In the genomic region with DNA sequence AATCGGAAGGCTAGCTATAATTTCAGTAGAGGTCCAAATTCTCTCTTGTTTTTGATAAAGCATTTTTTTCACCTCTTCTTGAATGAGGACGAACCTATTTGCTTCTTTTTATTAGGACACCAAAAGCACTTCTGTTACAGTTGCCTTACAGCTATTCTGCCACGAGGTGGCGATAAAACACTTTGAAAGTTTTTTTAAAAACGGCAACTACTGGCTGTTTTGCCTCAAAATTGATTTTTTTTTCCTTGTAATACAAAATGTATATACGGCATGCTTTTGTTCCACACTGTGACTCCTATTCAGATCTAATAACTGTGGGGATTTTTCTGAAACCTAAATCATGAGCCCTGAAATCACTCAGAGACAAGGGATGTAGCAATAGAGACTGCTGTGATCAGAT, we compare ENCODE assay signal across 29 mouse cellular contexts. TPM values are rescaled to one million over a fixed set of nuclear protein-coding genes. Genes with fewer than 3 reads are reported as not detected.
A peak's percentile ranks its signal among the peaks of the same experiment; 100 is the strongest.
DNase-seq lines count a peak whose midpoint lies in the region; ATAC-seq and TF ChIP-seq lines count a peak whose summit lies in the region.
"Not testable (repeated sequence)": the region's sequence is repeated elsewhere in the genome, so short reads cannot be mapped to it uniquely, and the experiment has no call there.
"Had no signal": no experiment of that assay in that cellular context is flagged by ENCODE, and none has a peak within 500 bp of the region (broad histone marks: within the 10 kb centered on the region; RNA-seq: fewer than 3 reads in every experiment).

No protein-coding gene starts in this region.

- H3K27ac ChIP-seq in MEL (ENCODE audit: control insufficient read depth, low read depth, low read length); gastrocnemius, adult 2 months; intestine, postnatal 0 days (ENCODE audit: low read depth, low read length); left cerebral cortex, adult 2 months; lung, embryonic 14.5 days (ENCODE audit: low read depth); stomach, postnatal 0 days (replicated peaks): not testable (repeated sequence)

- H3K27me3 ChIP-seq in MEL (ENCODE audit: control insufficient read depth in 1 of 2, insufficient read depth in 2 of 2, low read length in 2 of 2); intestine, postnatal 0 days (replicated peaks; ENCODE audit: control insufficient read depth, insufficient read depth, low read length); lung, embryonic 14.5 days (ENCODE audit: insufficient read depth, low read length); stomach, postnatal 0 days (ENCODE audit: control insufficient read depth, insufficient read depth, low read length): not testable (repeated sequence)

- TF ChIP-seq EP300 in MEL (IDR thresholded peaks at IDR 0.05; ENCODE audit: low read depth in 1 of 2, low read length in 2 of 2); stomach, postnatal 0 days (optimal IDR thresholded peaks at IDR 0.05): not testable (repeated sequence)

- intact Hi-C loops in gastrocnemius, adult 2 months (cut with DNase I); left cerebral cortex, adult 2 months (cut with DNase I): not testable (repeated sequence)

- H3K9ac ChIP-seq in MEL (ENCODE audit: control insufficient read depth, low read depth, low read length, poor library complexity, severe bottlenecking); intestine, postnatal 0 days (ENCODE audit: low read depth, low read length); lung, embryonic 14.5 days; stomach, postnatal 0 days (ENCODE audit: low read length): not testable (repeated sequence)

- peak in 1 of 3 experiments; percentile 28; a peak in 1 of 6 replicates for TF ChIP-seq CTCF in MEL (IDR thresholded peaks at IDR 0.05 in 2 of 3, conservative IDR thresholded peaks at IDR 0.05 in 1 of 3; ENCODE audit: control insufficient read depth in 1 of 3, insufficient read depth in 1 of 3, low read depth in 2 of 3, low read length in 3 of 3, poor library complexity in 1 of 3, severe bottlenecking in 1 of 3)
- peak; percentile 41 for TF ChIP-seq CTCF in gastrocnemius, adult 2 months (IDR thresholded peaks at IDR 0.05)
- TF ChIP-seq CTCF in intestine, postnatal 0 days (IDR thresholded peaks at IDR 0.05; ENCODE audit: low read depth): peak; percentile 37
- TF ChIP-seq CTCF in left cerebral cortex, adult 2 months (IDR thresholded peaks at IDR 0.05): peak; percentile 43
- 0 out of 2 replicates have a peak, but pooled peaks have one; percentile 11 for TF ChIP-seq CTCF in lung, embryonic 14.5 days (IDR thresholded peaks at IDR 0.05; ENCODE audit: low read depth)
- peak; percentile 46 for TF ChIP-seq CTCF in stomach, postnatal 0 days (IDR thresholded peaks at IDR 0.05; ENCODE audit: low read depth)

- peak; percentile 17 for DNase-seq in MEL (ENCODE audit: low read depth, low spot score)
- DNase-seq in cerebellum, postnatal 10 days: peak; percentile 7 to 8
- not testable (repeated sequence) for DNase-seq in gastrocnemius, adult 2 months; left cerebral cortex, adult 2 months (ENCODE audit: extremely low spot score in 1 of 2, low spot score in 2 of 2); stomach, postnatal 0 days (ENCODE audit: low spot score)
- DNase-seq in lung, embryonic 14.5 days: peak; percentile 30
- peak; percentile 5 for DNase-seq in neural tube, embryonic 10.5 days (ENCODE audit: extremely low spot score, low spot score)

- peak; percentile 16 for TF ChIP-seq RAD21 in MEL (IDR thresholded peaks at IDR 0.05; ENCODE audit: low read depth, low read length)

- TF ChIP-seq POLR2A in MEL (IDR thresholded peaks at IDR 0.05; ENCODE audit: control insufficient read depth in 1 of 2, insufficient read depth in 1 of 2, low read depth in 1 of 2, low read length in 2 of 2, poor library complexity in 1 of 2): not testable (repeated sequence)

- H3K4me2 ChIP-seq in intestine, postnatal 0 days (replicated peaks; ENCODE audit: low read depth); lung, embryonic 14.5 days; stomach, postnatal 0 days (replicated peaks; ENCODE audit: low read depth): not testable (repeated sequence)

- H3K4me3 ChIP-seq in MEL (ENCODE audit: control insufficient read depth in 1 of 2, insufficient read depth in 1 of 2, low read depth in 2 of 2, low read length in 2 of 2); gastrocnemius, adult 2 months; intestine, postnatal 0 days (ENCODE audit: low read depth, low read length); left cerebral cortex, adult 2 months; lung, embryonic 14.5 days (ENCODE audit: low read depth, low read length); stomach, postnatal 0 days (ENCODE audit: low read depth, low read length): not testable (repeated sequence)

- H3K9me3 ChIP-seq in MEL (replicated peaks; ENCODE audit: insufficient read depth, low read length); intestine, postnatal 0 days (ENCODE audit: control insufficient read depth); lung, embryonic 14.5 days (ENCODE audit: low read depth, low read length); stomach, postnatal 0 days (ENCODE audit: control insufficient read depth, low read length): not testable (repeated sequence)

- ATAC-seq in intestine, postnatal 0 days; lung, embryonic 14.5 days (ENCODE audit: insufficient read depth); stomach, postnatal 0 days (ENCODE audit: low FRiP score, low TSS enrichment): not testable (repeated sequence)

- not testable (repeated sequence) for H3K79me2 ChIP-seq in MEL (ENCODE audit: control insufficient read depth, insufficient read depth, low read length, poor library complexity)

- H3K4me1 ChIP-seq in MEL (ENCODE audit: control insufficient read depth in 1 of 2, insufficient read depth in 2 of 2, low read length in 2 of 2); intestine, postnatal 0 days (replicated peaks; ENCODE audit: control insufficient read depth, insufficient read depth, low read length); lung, embryonic 14.5 days (ENCODE audit: insufficient read depth); stomach, postnatal 0 days (replicated peaks; ENCODE audit: control insufficient read depth, insufficient read depth): not testable (repeated sequence)

- H3K36me3 ChIP-seq in MEL (ENCODE audit: control insufficient read depth in 1 of 2, insufficient read depth in 2 of 2, low read length in 2 of 2); intestine, postnatal 0 days (ENCODE audit: control insufficient read depth, insufficient read depth); lung, embryonic 14.5 days (ENCODE audit: insufficient read depth); stomach, postnatal 0 days (ENCODE audit: control insufficient read depth, insufficient read depth, low read length): not testable (repeated sequence)

- WGBS in intestine, postnatal 0 days: 26% methylated on average over 6 of the region's 6 CpGs
- WGBS in lung, embryonic 14.5 days: 24% methylated on average over 6 of the region's 6 CpGs
- WGBS in stomach, postnatal 0 days: 28% methylated on average over 6 of the region's 6 CpGs

TF ChIP-seq in MEL, 35 proteins besides CTCF, POLR2A, EP300 and RAD21:
- 0 out of 2 replicates have a peak, but pooled peaks have one; percentile 10 for TF ChIP-seq SMC3 (IDR thresholded peaks at IDR 0.05; ENCODE audit: low read depth, low read length)
TF ChIP-seq in MEL: peak in this region for 1; not testable (repeated sequence) for 34.

RNA-seq across cellular contexts. Expression of gene 4930572O03Rik, which starts 11.2 kb away (rescaled TPM):
- not detected in 2 replicates for total RNA-seq in MEL (2012; rRNA removed)
- polyA plus RNA-seq in MEL (2012; ENCODE audit: insufficient read depth in 1 of 2, insufficient read length in 2 of 2, low read depth in 1 of 2, low replicate concordance in 2 of 2, missing spikeins in 1 of 2): not detected
- not detected for total RNA-seq in gastrocnemius, adult 2 months (2021)
- polyA plus RNA-seq in intestine, postnatal 0 days (2015; fragmentation: Nextera tagmentation; extraction: Ambion mirVana): not detected in 2 replicates
- not detected for total RNA-seq in left cerebral cortex, adult 2 months (2021)
- not detected in 2 replicates for polyA plus RNA-seq in lung, embryonic 14.5 days (2014; fragmentation: Nextera tagmentation; extraction: Ambion mirVana)
- not detected in 2 replicates for polyA plus RNA-seq in stomach, postnatal 0 days (2015; fragmentation: Nextera tagmentation; extraction: Ambion mirVana)
- total RNA-seq: adrenal gland, adult 8-10 months; gastrocnemius, postnatal 25 days; heart, postnatal 36 days; layer of hippocampus, postnatal 36 days; left cerebral cortex, postnatal 10 days; megakaryocyte-erythroid progenitor cell, adult 5-6 weeks had no signal
- polyA plus RNA-seq: embryonic facial prominence, embryonic 14.5 days; erythroblast, embryonic 14.5 days; forebrain, embryonic 11.5 days; heart, embryonic 11.5 days; heart, embryonic 16.5 days; hindbrain, embryonic 12.5 days; kidney, embryonic 14.5 days; limb, embryonic 11.5 days; liver, embryonic 11.5 days; liver, embryonic 16.5 days; macrophage; midbrain, embryonic 15.5 days; neural tube, embryonic 12.5 days; stomach, embryonic 15.5 days; urinary bladder, adult 2 months had no signal

RNA-seq across cellular contexts. Expression of gene Speer4d, which starts 26.8 kb away (rescaled TPM):
- not detected in 2 replicates for total RNA-seq in MEL (2012; rRNA removed)
- not detected for polyA plus RNA-seq in MEL (2012; ENCODE audit: insufficient read depth in 1 of 2, insufficient read length in 2 of 2, low read depth in 1 of 2, low replicate concordance in 2 of 2, missing spikeins in 1 of 2)
- total RNA-seq in gastrocnemius, adult 2 months (2021): not detected
- not detected in 2 replicates for polyA plus RNA-seq in intestine, postnatal 0 days (2015; fragmentation: Nextera tagmentation; extraction: Ambion mirVana)
- total RNA-seq in left cerebral cortex, adult 2 months (2021): not detected
- polyA plus RNA-seq in lung, embryonic 14.5 days (2014; fragmentation: Nextera tagmentation; extraction: Ambion mirVana): not detected in 2 replicates
- polyA plus RNA-seq in stomach, postnatal 0 days (2015; fragmentation: Nextera tagmentation; extraction: Ambion mirVana): not detected in 2 replicates
- total RNA-seq: adrenal gland, adult 8-10 months; gastrocnemius, postnatal 25 days; heart, postnatal 36 days; layer of hippocampus, postnatal 36 days; left cerebral cortex, postnatal 10 days; megakaryocyte-erythroid progenitor cell, adult 5-6 weeks had no signal
- polyA plus RNA-seq: embryonic facial prominence, embryonic 14.5 days; erythroblast, embryonic 14.5 days; forebrain, embryonic 11.5 days; heart, embryonic 11.5 days; heart, embryonic 16.5 days; hindbrain, embryonic 12.5 days; kidney, embryonic 14.5 days; limb, embryonic 11.5 days; liver, embryonic 11.5 days; liver, embryonic 16.5 days; macrophage; midbrain, embryonic 15.5 days; neural tube, embryonic 12.5 days; stomach, embryonic 15.5 days; urinary bladder, adult 2 months had no signal
